Mouse (Mus musculus) embryonic facial prominence, embryonic 14.5 days (tissue): Measurements from ENCODE around the gene Cldn18. TPM values are rescaled to one million over a fixed set of nuclear protein-coding genes. Genes with fewer than 3 reads are reported as not detected.

Source experiments
- ATAC-seq: fragments of 200-750 bp; cut with Nextera tagmentation; 2 replicates; pipeline ENCODE4 v1.8.0; 2017; ENCODE audit warnings: low read depth, moderate number of reproducible peaks, moderate TSS enrichment
- DNase-seq: peaks from one replicate; pipeline ENCODE4 v3.0.0-alpha.2; 2015; ENCODE audit warnings: low spot score
- H3K27ac ChIP-seq: fragments of 300-500 bp; sonication (generic); replicated peaks from 2 replicates; pipeline ENCODE4 v1.5.1; 2014; ENCODE audit warnings: low read depth, mild to moderate bottlenecking, low read length, moderate library complexity
- H3K27me3 ChIP-seq: fragments of 300-500 bp; sonication (generic); replicated peaks from 2 replicates; pipeline ENCODE4 v1.6.1; 2014; ENCODE audit warnings: low read length; ENCODE audit not compliant: control insufficient read depth, insufficient read depth
- H3K36me3 ChIP-seq: fragments of 300-500 bp; sonication (generic); 2 replicates; pipeline ENCODE4 v1.6.1; 2014; ENCODE audit warnings: low read length, mixed read lengths; ENCODE audit not compliant: control insufficient read depth, insufficient read depth
- H3K4me1 ChIP-seq: fragments of 300-500 bp; sonication (generic); 2 replicates; pipeline ENCODE4 v1.6.1; 2014; ENCODE audit warnings: antibody characterized with exemption, low read length; ENCODE audit not compliant: control insufficient read depth, insufficient read depth
- H3K4me2 ChIP-seq: fragments of 300-500 bp; sonication (generic); 2 replicates; pipeline ENCODE4 v1.6.1; 2014; ENCODE audit warnings: low read depth, mild to moderate bottlenecking, low read length, moderate library complexity, mixed read lengths
- H3K4me3 ChIP-seq: fragments of 300-500 bp; sonication (generic); 2 replicates; pipeline ENCODE4 v1.5.1; 2014; ENCODE audit warnings: low read depth, mild to moderate bottlenecking, low read length
- H3K9ac ChIP-seq: fragments of 300-500 bp; sonication (generic); 2 replicates; pipeline ENCODE4 v1.6.1; 2014; ENCODE audit warnings: low read depth, mild to moderate bottlenecking, low read length, moderate library complexity, mixed read lengths
- H3K9me3 ChIP-seq: fragments of 300-500 bp; sonication (generic); 2 replicates; pipeline ENCODE4 v1.6.1; 2016; ENCODE audit warnings: low read length; ENCODE audit not compliant: control insufficient read depth
- WGBS: fragments of 180-500 bp; shearing (Covaris S2); extraction: QIAGEN DNeasy Blood & Tissue Kit; methylation state at CpG from one replicate; pipeline ENCODE4 v1.1.7; 2014; 5-methylcytosine and 5-hydroxymethylcytosine counted together
- polyA plus RNA-seq: library from polyadenylated mRNA; unstranded; fragments of >200 nt; fragmentation: Nextera tagmentation; extraction: Ambion mirVana; gene quantifications from 2 replicates; pipeline ENCODE4 v1.2.1, GENCODE M21; 2014

Gene Cldn18
- polyA plus RNA-seq, 1 experiment from 2014 or later, result not detected

DNA sequence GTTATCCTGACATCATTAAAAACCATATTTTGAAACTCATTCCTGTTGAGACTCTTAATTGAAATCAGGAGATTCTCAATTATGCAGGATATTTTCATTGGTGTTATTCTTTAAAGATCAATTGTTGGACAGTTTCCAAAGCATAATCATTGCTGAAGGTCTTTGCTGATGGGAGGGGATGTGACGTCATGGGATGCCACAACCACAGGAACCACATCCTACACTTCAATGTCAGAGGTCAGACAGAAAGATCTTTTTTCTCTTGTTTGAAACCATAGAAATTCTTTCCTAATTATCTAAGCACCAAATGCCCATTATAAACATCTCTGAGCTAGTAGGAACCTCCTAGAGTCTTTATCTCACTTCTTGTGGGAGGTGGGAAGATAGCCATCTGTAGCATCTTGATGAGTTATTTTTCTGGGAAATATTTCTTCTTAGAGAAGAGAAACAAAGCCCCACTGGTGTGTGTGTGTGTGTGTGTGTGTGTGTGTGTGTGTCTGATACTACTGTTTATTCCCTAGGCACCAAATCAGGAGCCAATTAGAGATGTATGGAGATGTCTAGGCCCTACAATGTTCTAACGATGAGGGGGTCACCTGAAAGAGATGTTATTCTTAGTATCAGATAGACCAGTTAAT is 17.2 kb downstream of the Cldn18 start:
- WGBS, result 52% methylated on average over 2 of the region's 2 CpGs
- H3K4me1 ChIP-seq, result no peaks in the 10 kb centered on the region
- no peak overlapping the region for H3K27ac ChIP-seq
- H3K4me2 ChIP-seq, result no peak overlapping the region
- no peak overlapping the region for H3K9ac ChIP-seq
- DNase-seq, result no peak
- H3K27me3 ChIP-seq, result no peaks in the 10 kb centered on the region
- no peaks in the 10 kb centered on the region for H3K9me3 ChIP-seq
- ATAC-seq, result no peak
- no peaks in the 10 kb centered on the region for H3K36me3 ChIP-seq
- H3K4me3 ChIP-seq, result no peak overlapping the region

DNA sequence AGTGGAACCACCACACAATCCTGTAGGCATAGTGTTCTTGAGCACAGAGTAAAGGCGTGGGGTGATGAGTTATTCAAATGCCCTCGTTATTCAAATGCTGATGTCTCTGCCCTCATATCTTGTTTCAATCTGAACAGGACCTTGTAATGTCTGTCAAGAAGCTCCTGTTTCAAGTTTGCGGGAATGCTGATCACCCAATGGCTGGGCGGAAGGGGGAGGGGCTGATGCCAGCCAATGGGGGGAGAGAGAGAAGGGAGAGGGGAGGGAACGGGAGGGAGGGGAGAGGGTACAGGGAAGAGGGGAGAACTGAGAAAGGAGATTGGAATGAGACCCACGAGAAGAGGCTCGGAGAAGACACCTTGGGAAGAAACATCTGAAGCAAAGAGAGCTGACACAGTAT is 22.1 kb downstream of the Cldn18 start:
- no peaks in the 10 kb centered on the region for H3K36me3 ChIP-seq
- 61% methylated on average over 7 of the region's 7 CpGs for WGBS
- no peak overlapping the region for H3K9ac ChIP-seq
- H3K27ac ChIP-seq, result no peak overlapping the region
- no peaks in the 10 kb centered on the region for H3K9me3 ChIP-seq
- H3K4me2 ChIP-seq, result no peak overlapping the region
- H3K27me3 ChIP-seq, result no peaks in the 10 kb centered on the region
- no peaks in the 10 kb centered on the region for H3K4me1 ChIP-seq
- no peak for ATAC-seq
- H3K4me3 ChIP-seq, result no peak overlapping the region
- no peak for DNase-seq

DNA sequence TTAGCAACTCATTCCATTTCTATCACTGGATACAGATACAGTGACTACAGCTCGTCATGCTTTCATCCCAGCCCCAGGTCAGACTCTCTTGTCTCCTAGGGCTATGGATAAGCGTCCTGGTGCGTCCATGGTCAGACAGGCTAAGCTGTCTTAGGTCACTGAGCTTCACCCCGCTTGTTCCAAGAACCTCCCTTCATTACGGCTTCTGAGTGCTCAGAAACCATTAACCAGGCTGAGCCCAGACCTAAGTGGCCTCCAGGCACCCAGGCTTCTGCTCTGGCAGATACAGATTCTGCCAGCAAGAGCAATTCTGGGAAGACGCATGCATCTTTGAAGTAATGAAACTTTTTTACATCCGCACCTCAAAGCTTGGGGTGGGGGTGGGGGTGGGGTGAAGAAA is 26.7 kb downstream of the Cldn18 start:
- Histone ChIP-seq H3K4me3 (no peak overlapping the region), H3K4me2 (no peak overlapping the region), H3K27me3 (no peaks in the 10 kb centered on the region), H3K9me3 (no peaks in the 10 kb centered on the region), H3K36me3 (no peaks in the 10 kb centered on the region), H3K27ac (no peak overlapping the region), H3K4me1 (no peaks in the 10 kb centered on the region), H3K9ac (no peak overlapping the region)
- 83% methylated on average over 7 of the region's 7 CpGs for WGBS
- ATAC-seq (no peak), DNase-seq (no peak)

DNA sequence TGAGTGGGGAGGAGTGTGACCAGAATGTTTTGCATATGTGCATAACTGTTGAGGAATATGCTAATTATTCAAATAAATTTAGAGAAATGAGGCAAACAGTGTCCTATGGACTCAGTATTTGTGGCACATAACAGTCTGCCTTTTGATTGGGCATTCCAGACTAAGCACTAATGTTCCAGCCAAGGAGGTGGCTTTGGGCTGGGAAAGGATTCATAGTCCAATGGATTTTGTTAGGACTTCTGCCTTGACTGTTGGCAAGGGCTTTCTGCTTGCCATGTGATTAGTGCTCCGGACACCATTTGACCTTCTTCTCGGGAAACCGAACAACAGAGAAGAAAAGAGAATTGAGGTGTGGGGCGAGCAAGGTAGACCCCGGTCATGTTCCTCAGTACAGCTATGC is 27.3 kb downstream of the Cldn18 start:
- H3K27me3 ChIP-seq, result no peaks in the 10 kb centered on the region
- no peaks in the 10 kb centered on the region for H3K4me1 ChIP-seq
- H3K9me3 ChIP-seq, result no peaks in the 10 kb centered on the region
- H3K27ac ChIP-seq, result no peak overlapping the region
- no peak for DNase-seq
- no peak for ATAC-seq
- H3K4me2 ChIP-seq, result no peak overlapping the region
- no peak overlapping the region for H3K4me3 ChIP-seq
- no peaks in the 10 kb centered on the region for H3K36me3 ChIP-seq
- no peak overlapping the region for H3K9ac ChIP-seq
- 96% methylated on average over 5 of the region's 5 CpGs for WGBS

DNA sequence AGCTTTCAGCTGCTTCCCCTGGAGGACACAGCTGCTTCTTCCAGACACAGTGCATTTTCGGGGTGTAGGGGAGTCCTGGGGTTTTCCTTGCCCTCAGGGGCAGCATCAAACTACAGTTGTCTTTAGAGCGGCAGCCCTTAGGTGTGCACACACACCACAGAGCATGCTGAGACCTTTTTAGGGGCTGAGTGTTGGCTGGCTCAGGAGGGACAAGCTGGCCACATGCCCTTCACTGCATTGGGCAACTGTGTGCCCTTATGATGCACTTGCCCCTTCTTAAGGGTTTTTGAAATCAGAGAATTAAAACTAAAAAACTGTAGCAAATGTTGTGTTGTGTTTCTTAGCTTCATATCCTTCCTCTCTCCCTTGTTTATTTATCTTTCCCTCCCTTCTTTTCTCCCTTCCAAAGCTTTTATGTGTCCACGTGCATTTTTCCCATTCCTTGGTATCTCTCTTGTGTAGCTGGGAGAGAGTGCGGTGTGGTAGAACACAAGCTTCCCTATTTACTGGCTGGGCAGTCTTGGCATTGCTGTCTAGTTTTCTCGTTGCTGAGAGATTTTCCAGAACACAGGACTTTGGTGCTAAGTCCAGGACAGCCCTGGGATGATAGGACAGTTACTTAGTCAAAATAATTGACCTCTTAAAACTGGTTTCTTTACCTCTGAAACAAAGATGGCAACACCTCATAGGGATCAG is 31.4 kb downstream of the Cldn18 start:
- Histone ChIP-seq H3K9me3 (no peaks in the 10 kb centered on the region), H3K27me3 (no peaks in the 10 kb centered on the region), H3K27ac (no peak overlapping the region), H3K36me3 (no peaks in the 10 kb centered on the region), H3K4me2 (no peak overlapping the region), H3K4me1 (no peaks in the 10 kb centered on the region), H3K9ac (no peak overlapping the region), H3K4me3 (no peak overlapping the region)
- DNase-seq (no peak), ATAC-seq (no peak)
- 65% methylated on average over 5 of the region's 5 CpGs for WGBS

DNA sequence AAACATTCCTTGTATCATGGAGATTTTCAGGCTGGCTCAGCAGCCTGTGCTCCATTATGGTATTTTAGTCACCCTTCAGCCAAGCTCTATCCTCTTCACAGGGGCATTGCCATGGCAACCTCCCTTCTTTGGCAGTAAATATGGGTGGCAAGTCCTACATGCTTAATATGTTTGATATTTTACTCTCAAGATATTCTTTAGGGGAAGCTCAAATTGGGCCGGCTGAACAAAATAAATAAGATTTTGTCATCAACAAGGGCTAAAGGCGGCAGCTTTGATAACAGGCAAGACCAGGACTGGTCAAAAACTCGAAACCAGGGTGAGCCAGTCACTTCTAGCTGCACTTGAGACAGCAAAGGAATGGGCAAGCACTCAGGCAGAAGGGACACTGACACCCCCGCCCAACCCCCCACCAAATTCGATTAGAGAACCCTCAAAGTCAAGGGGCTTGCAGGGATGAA is 32.0 kb downstream of the Cldn18 start:
- H3K9me3 ChIP-seq, result no peaks in the 10 kb centered on the region
- H3K36me3 ChIP-seq, result no peaks in the 10 kb centered on the region
- H3K4me2 ChIP-seq, result no peak overlapping the region
- ATAC-seq, result no peak
- no peak overlapping the region for H3K9ac ChIP-seq
- no peaks in the 10 kb centered on the region for H3K4me1 ChIP-seq
- no peaks in the 10 kb centered on the region for H3K27me3 ChIP-seq
- no peak overlapping the region for H3K27ac ChIP-seq
- no peak for DNase-seq
- H3K4me3 ChIP-seq, result no peak overlapping the region
- WGBS, result 60% methylated on average over 5 of the region's 5 CpGs

DNA sequence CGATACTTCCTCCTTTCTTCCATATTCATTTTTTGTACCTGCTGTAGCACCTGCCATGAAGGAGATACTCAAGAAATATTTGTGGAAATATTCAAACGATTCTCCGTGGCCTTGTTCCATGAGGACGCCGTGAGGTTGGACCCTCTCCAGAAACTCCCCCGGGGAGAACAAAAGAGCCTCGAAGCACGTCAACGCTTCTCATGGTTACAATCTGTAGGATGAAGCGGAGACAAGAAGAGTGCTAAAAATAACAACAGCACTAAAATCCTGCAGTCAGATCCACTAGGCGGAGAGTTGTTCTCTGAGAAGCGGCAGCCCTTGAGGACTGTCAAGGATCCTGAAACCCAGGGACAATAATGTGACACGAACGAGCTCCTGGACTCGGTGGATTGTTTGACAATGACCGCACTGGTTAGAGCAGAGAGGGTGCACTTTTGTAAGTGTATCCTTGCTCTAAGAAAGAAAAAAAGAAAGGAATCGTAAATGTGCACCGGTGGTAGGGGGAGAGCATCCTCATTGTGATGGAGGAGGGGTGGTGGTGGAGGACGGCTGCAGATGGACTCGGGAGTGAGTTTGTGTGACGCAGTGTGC is 35.0 kb downstream of the Cldn18 start:
- Histone ChIP-seq H3K4me1 (no peaks in the 10 kb centered on the region), H3K27me3 (no peaks in the 10 kb centered on the region), H3K9me3 (no peaks in the 10 kb centered on the region), H3K9ac (no peak overlapping the region), H3K4me3 (no peak overlapping the region), H3K27ac (no peak overlapping the region), H3K36me3 (no peaks in the 10 kb centered on the region), H3K4me2 (no peak overlapping the region)
- no peak for DNase-seq
- ATAC-seq, result no peak
- 81% methylated on average over 21 of the region's 21 CpGs for WGBS

DNA sequence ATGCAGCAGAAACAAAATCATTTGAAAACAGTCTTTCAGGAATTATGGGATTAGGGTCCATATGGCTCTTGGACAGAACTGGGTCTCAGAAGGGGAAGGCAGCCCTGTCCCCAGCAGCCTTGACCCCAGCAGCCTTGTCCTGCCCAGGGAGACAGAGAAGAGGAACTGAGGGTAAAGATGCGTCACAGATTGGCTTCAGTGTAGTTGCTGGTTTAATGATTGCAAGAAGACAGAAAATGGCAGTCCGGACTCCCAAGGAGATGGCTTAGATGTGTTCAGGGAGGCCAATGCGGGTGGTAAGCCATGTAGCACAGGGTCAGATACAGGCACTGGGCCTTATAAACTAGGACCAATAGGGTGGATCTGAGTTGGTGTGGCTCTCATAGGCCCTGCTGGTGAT is 41.4 kb downstream of the Cldn18 start:
- Histone ChIP-seq H3K4me1 (no peaks in the 10 kb centered on the region), H3K27me3 (no peaks in the 10 kb centered on the region), H3K4me3 (no peak overlapping the region), H3K9me3 (no peaks in the 10 kb centered on the region), H3K4me2 (no peak overlapping the region), H3K27ac (no peak overlapping the region), H3K36me3 (peaks cover 8% of the 10 kb centered on the region; the same call in 1 of the 2 replicates), H3K9ac (no peak overlapping the region)
- DNase-seq (no peak), ATAC-seq (no peak)
- 82% methylated on average over 3 of the region's 3 CpGs for WGBS
